ENCODE assay signal across 14 mouse cellular contexts in genomic region chr11:62069554-62069953, GRCm38 (mm10).
DNase-seq lines count a peak whose midpoint lies in the region; ATAC-seq and TF ChIP-seq lines count a peak whose summit lies in the region.
"Had no signal": no experiment of that assay in that cellular context is flagged by ENCODE, and none has a peak within 500 bp of the region (broad histone marks: within the 10 kb centered on the region; RNA-seq: fewer than 3 reads in every experiment).

No protein-coding gene starts in this region.

- no peaks in the 10 kb centered on the region for H3K9me3 ChIP-seq in hindbrain, embryonic 15.5 days
- H3K9me3 ChIP-seq: heart, embryonic 12.5 days had no signal

- H3K27ac ChIP-seq in cerebellum, adult 2 months (ENCODE audit: insufficient read depth, low read length), result peak overlapping the region; percentile 21
- H3K27ac ChIP-seq in hindbrain, embryonic 15.5 days (replicated peaks), result 0 out of 2 replicates have a peak overlapping the region, but pooled peaks have one; percentile 13
- H3K27ac ChIP-seq: gastrocnemius, adult 2 months had no signal

- H3K36me3 ChIP-seq in hindbrain, embryonic 15.5 days, result no peaks in the 10 kb centered on the region
- H3K36me3 ChIP-seq: heart, embryonic 12.5 days had no signal

- no peak overlapping the region for H3K9ac ChIP-seq in hindbrain, embryonic 15.5 days
- H3K9ac ChIP-seq: heart, embryonic 12.5 days had no signal

- peak; percentile 49 to 66 for DNase-seq in cerebellum, adult 2 months
- DNase-seq in layer of hippocampus, adult 11-12 months (ENCODE audit: low spot score), result peak; percentile 53
- DNase-seq in layer of hippocampus, adult 9-10 months (ENCODE audit: low spot score), result no peak
- peak; percentile 44 for DNase-seq in Muller cell, postnatal 12 days (ENCODE audit: inconsistent ontology term)
- no peak for DNase-seq in adrenal gland, postnatal 4 days (ENCODE audit: low spot score in 2 of 2)
- DNase-seq in frontal cortex, postnatal 14 days (ENCODE audit: low spot score in 2 of 2), result no peak
- DNase-seq: gastrocnemius, adult 2 months had no signal

- H3K27me3 ChIP-seq in cerebellum, adult 2 months (ENCODE audit: control insufficient read depth, insufficient read depth, low read length), result no peaks in the 10 kb centered on the region
- no peaks in the 10 kb centered on the region for H3K27me3 ChIP-seq in hindbrain, embryonic 15.5 days
- H3K27me3 ChIP-seq: heart, embryonic 12.5 days had no signal

- ATAC-seq in cerebellum, adult (ENCODE audit: insufficient number of reproducible peaks, low FRiP score, low TSS enrichment), result no peak
- ATAC-seq in hindbrain, embryonic 15.5 days (ENCODE audit: low FRiP score, low read depth), result no peak; the same call in 1 of the 2 replicates
- ATAC-seq: activated CD4-positive, CD25-positive, alpha-beta regulatory T cell, adult 4 months; inflammation-experienced regulatory T-cells, adult 6 months; lung, postnatal 0 days had no signal

- no peak for TF ChIP-seq CTCF in cerebellum, adult 2 months (IDR thresholded peaks at IDR 0.05; ENCODE audit: borderline replicate concordance, insufficient read depth, low read depth, low read length)

- no peak overlapping the region for H3K4me3 ChIP-seq in cerebellum, adult 2 months (replicated peaks; ENCODE audit: insufficient read depth, low read depth, low read length)
- H3K4me3 ChIP-seq in hindbrain, embryonic 15.5 days, result no peak overlapping the region
- H3K4me3 ChIP-seq: gastrocnemius, adult 2 months; heart, embryonic 12.5 days; myocyte had no signal

- H3K4me1 ChIP-seq in cerebellum, adult 2 months (ENCODE audit: control insufficient read depth, insufficient read depth, low read length), result peaks cover 14% of the 10 kb centered on the region
- H3K4me1 ChIP-seq in hindbrain, embryonic 15.5 days (replicated peaks), result no peaks in the 10 kb centered on the region

- H3K4me2 ChIP-seq in hindbrain, embryonic 15.5 days, result no peak overlapping the region
- H3K4me2 ChIP-seq: heart, embryonic 12.5 days had no signal

- 8% methylated on average over 2 of the region's 2 CpGs for WGBS in cerebellum, adult 2 months
- WGBS in hindbrain, embryonic 15.5 days, result 10% methylated on average over 2 of the region's 2 CpGs

- no peak for TF ChIP-seq POLR2A in cerebellum, adult 2 months (IDR thresholded peaks at IDR 0.05; ENCODE audit: borderline replicate concordance, insufficient read depth, low read length)

Comparison
In these comparisons a context has a peak if more than half of its experiments do, and no peak if none do; other contexts are left out.
1. DNase-seq: peak in cerebellum, adult 2 months (2 of 2), layer of hippocampus, adult 11-12 months (single experiment) and Muller cell, postnatal 12 days (single experiment); none in layer of hippocampus, adult 9-10 months (single experiment), adrenal gland, postnatal 4 days (0 of 2) and frontal cortex, postnatal 14 days (0 of 2).